Mouse (Mus musculus): ENCODE measurements at regions not wholly inside any gene's neighbourhood (a gene's known extent, or its start where the extent isn't known, plus 50 kb on each side); places are given as distances from the start of the nearest gene placed in this dataset.

GRCm38 (mm10) chr17:80891656-80892055, 52.8 kb upstream of the Tmem178 start:
- intact Hi-C loops (cut with DNase I), result no loop called here
- no peak for DNase-seq (ENCODE audit: extremely low spot score in 1 of 2, low spot score in 2 of 2)
- no peak for TF ChIP-seq CTCF (IDR thresholded peaks at IDR 0.05)
- Histone ChIP-seq H3K4me3 (no peak overlapping the region), H3K27ac (no peak overlapping the region)

- no peak overlapping the region for H3K4me3 ChIP-seq
- DNase-seq (ENCODE audit: extremely low spot score in 1 of 2, low spot score in 2 of 2), result no peak
- H3K27ac ChIP-seq, result no peak overlapping the region
- intact Hi-C loops (cut with DNase I), result no loop called here
- TF ChIP-seq CTCF (IDR thresholded peaks at IDR 0.05), result no peak
Measured at GRCm38 (mm10) chr17:80889095-80889494, 55.3 kb upstream of the Tmem178 start.

- H3K4me3 ChIP-seq, result no peak overlapping the region
- no peak for TF ChIP-seq CTCF (IDR thresholded peaks at IDR 0.05)
- DNase-seq (ENCODE audit: extremely low spot score in 1 of 2, low spot score in 2 of 2), result no peak
Measured at GRCm38 (mm10) chr17:80887749-80888119, 56.7 kb upstream of the Tmem178 start.

GRCm38 (mm10) chr17:80887021-80887748, 57.2 kb upstream of the Tmem178 start:
- H3K27ac ChIP-seq, result no peak overlapping the region
- no peak overlapping the region for H3K4me3 ChIP-seq
- no peak for DNase-seq (ENCODE audit: extremely low spot score in 1 of 2, low spot score in 2 of 2)
- no peak for TF ChIP-seq CTCF (IDR thresholded peaks at IDR 0.05)
- intact Hi-C loops (cut with DNase I), result no loop called here

More at GRCm38 (mm10) chr17:80887749-80888119, 56.7 kb upstream of the Tmem178 start:
- no peak overlapping the region for H3K27ac ChIP-seq
- intact Hi-C loops (cut with DNase I), result no loop called here

GRCm38 (mm10) chr17:80886211-80886701, 58.2 kb upstream of the Tmem178 start:
- no peak overlapping the region for H3K4me3 ChIP-seq
- no peak for DNase-seq (ENCODE audit: extremely low spot score in 1 of 2, low spot score in 2 of 2)
- no peak overlapping the region for H3K27ac ChIP-seq
- intact Hi-C loops (cut with DNase I), result no loop called here
- TF ChIP-seq CTCF (IDR thresholded peaks at IDR 0.05), result no peak

- DNase-seq (ENCODE audit: extremely low spot score in 1 of 2, low spot score in 2 of 2), result no peak
- Histone ChIP-seq H3K4me3 (no peak overlapping the region), H3K27ac (no peak overlapping the region)
- intact Hi-C loops (cut with DNase I), result no loop called here
- no peak for TF ChIP-seq CTCF (IDR thresholded peaks at IDR 0.05)
Measured at GRCm38 (mm10) chr17:80885706-80886105, 58.7 kb upstream of the Tmem178 start.

GRCm38 (mm10) chr17:80884886-80885285, 59.5 kb upstream of the Tmem178 start:
- Histone ChIP-seq H3K27ac (no peak overlapping the region), H3K4me3 (no peak overlapping the region)
- DNase-seq (ENCODE audit: extremely low spot score in 1 of 2, low spot score in 2 of 2), result no peak
- intact Hi-C loops (cut with DNase I), result no loop called here
- no peak for TF ChIP-seq CTCF (IDR thresholded peaks at IDR 0.05)

GRCm38 (mm10) chr17:80882476-80882875, 62.0 kb upstream of the Tmem178 start:
- no peak for DNase-seq (ENCODE audit: extremely low spot score in 1 of 2, low spot score in 2 of 2)
- Histone ChIP-seq H3K4me3 (no peak overlapping the region), H3K27ac (no peak overlapping the region)
- intact Hi-C loops (cut with DNase I), result no loop called here
- TF ChIP-seq CTCF (IDR thresholded peaks at IDR 0.05), result no peak

- H3K27ac ChIP-seq, result no peak overlapping the region
- TF ChIP-seq CTCF (IDR thresholded peaks at IDR 0.05), result no peak
- intact Hi-C loops (cut with DNase I), result no loop called here
Measured at GRCm38 (mm10) chr17:80880325-80880724, 64.1 kb upstream of the Tmem178 start.

GRCm38 (mm10) chr17:80875352-80876044, 68.9 kb upstream of the Tmem178 start:
- H3K27ac ChIP-seq, result no peak overlapping the region
- H3K4me3 ChIP-seq, result no peak overlapping the region
- DNase-seq (ENCODE audit: extremely low spot score in 1 of 2, low spot score in 2 of 2), result no peak
- intact Hi-C loops (cut with DNase I), result loop anchor here (10.0 kb wide), 1 partner anchor 109 kb away; no protein-coding TSS in a partner anchor
- TF ChIP-seq CTCF (IDR thresholded peaks at IDR 0.05), result peak; percentile 48

More at GRCm38 (mm10) chr17:80880325-80880724, 64.1 kb upstream of the Tmem178 start:
- H3K4me3 ChIP-seq, result no peak overlapping the region
- no peak for DNase-seq (ENCODE audit: extremely low spot score in 1 of 2, low spot score in 2 of 2)

GRCm38 (mm10) chr17:80870965-80871364, 73.5 kb upstream of the Tmem178 start:
- TF ChIP-seq CTCF (IDR thresholded peaks at IDR 0.05), result no peak
- Histone ChIP-seq H3K27ac (no peak overlapping the region), H3K4me3 (no peak overlapping the region)
- no peak for DNase-seq (ENCODE audit: extremely low spot score in 1 of 2, low spot score in 2 of 2)
- intact Hi-C loops (cut with DNase I), result loop anchor here (10.0 kb wide), 1 partner anchor 114 kb away; no protein-coding TSS in a partner anchor

- no peak for TF ChIP-seq CTCF (IDR thresholded peaks at IDR 0.05)
- DNase-seq (ENCODE audit: extremely low spot score in 1 of 2, low spot score in 2 of 2), result no peak
Measured at GRCm38 (mm10) chr17:80862338-80862737, 82.1 kb upstream of the Tmem178 start.

More at GRCm38 (mm10) chr17:80862338-80862737, 82.1 kb upstream of the Tmem178 start:
- Histone ChIP-seq H3K27ac (no peak overlapping the region), H3K4me3 (no peak overlapping the region)
- intact Hi-C loops (cut with DNase I), result no loop called here
